Comparison of ENCODE assay signal across 8 mouse cellular contexts in genomic region chr14:99298385-99299021, GRCm38 (mm10). TPM values are rescaled to one million over a fixed set of nuclear protein-coding genes. Genes with fewer than 3 reads are reported as not detected.
DNase-seq lines count a peak whose midpoint lies in the region; ATAC-seq and TF ChIP-seq lines count a peak whose summit lies in the region.

TSS of gene Klf5 (plus strand) at chr14:99298691.

- no peaks in the 10 kb centered on the region for H3K36me3 ChIP-seq in hindbrain, embryonic 12.5 days
- H3K36me3 ChIP-seq in lung, postnatal 0 days (ENCODE audit: insufficient read depth, low read length), result no peaks in the 10 kb centered on the region

- H3K4me3 ChIP-seq in hindbrain, embryonic 12.5 days, result peak within 1 kb of the TSS; percentile 67
- H3K4me3 ChIP-seq in lung, postnatal 0 days (ENCODE audit: low read depth, low read length), result peak within 1 kb of the TSS; percentile 78

- H3K27me3 ChIP-seq in hindbrain, embryonic 12.5 days, result peaks cover 31% of the 10 kb centered on the region
- H3K27me3 ChIP-seq in lung, postnatal 0 days (replicated peaks; ENCODE audit: insufficient read depth, low read length), result no peaks in the 10 kb centered on the region

- peak; percentile 99 for DNase-seq in R1 (ENCODE audit: low read depth, low spot score)
- peak; percentile 93 to 95 for DNase-seq in cerebellum, postnatal 14 days
- DNase-seq in frontal cortex, postnatal 14 days (ENCODE audit: low spot score in 2 of 2), result peak; percentile 88
- DNase-seq in layer of hippocampus, postnatal 10 days (ENCODE audit: low spot score in 2 of 2), result peak; percentile 87 to 92
- DNase-seq in lung, postnatal 0 days (ENCODE audit: low spot score), result peak; percentile 98
- peak; percentile 90 for DNase-seq in ovary, postnatal 14 days (ENCODE audit: low spot score)
- DNase-seq in thymus, postnatal 10 days (ENCODE audit: low spot score in 2 of 2), result peak; percentile 66 to 70

- H3K27ac ChIP-seq in hindbrain, embryonic 12.5 days, result no peak within 1 kb of the TSS
- H3K27ac ChIP-seq in lung, postnatal 0 days (ENCODE audit: low read length), result peak within 1 kb of the TSS; percentile 95

- TF ChIP-seq EP300 in lung, postnatal 0 days (IDR thresholded peaks at IDR 0.05), result no peak

- peak within 1 kb of the TSS; percentile 69 for H3K9ac ChIP-seq in hindbrain, embryonic 12.5 days
- H3K9ac ChIP-seq in lung, postnatal 0 days (replicated peaks; ENCODE audit: low read depth), result peak within 1 kb of the TSS; percentile 71

- ATAC-seq in hindbrain, embryonic 12.5 days (ENCODE audit: low FRiP score), result peak; percentile 98
- peak; percentile 97 for ATAC-seq in lung, postnatal 0 days

- H3K4me1 ChIP-seq in hindbrain, embryonic 12.5 days, result peaks cover 8% of the 10 kb centered on the region; the same call in 1 of the 2 replicates
- H3K4me1 ChIP-seq in lung, postnatal 0 days (ENCODE audit: insufficient read depth, low read depth, low read length), result peaks cover 4% of the 10 kb centered on the region; the same call in 1 of the 2 replicates

- H3K4me2 ChIP-seq in hindbrain, embryonic 12.5 days (replicated peaks), result peak within 1 kb of the TSS; percentile 96
- peak within 1 kb of the TSS; percentile 93 for H3K4me2 ChIP-seq in lung, postnatal 0 days (replicated peaks; ENCODE audit: low read depth, low read length)

- WGBS in hindbrain, embryonic 12.5 days, result under 1% methylated on average over 65 of the region's 67 CpGs
- 3% methylated on average over 43 of the region's 67 CpGs for WGBS in lung, postnatal 0 days

- TF ChIP-seq CTCF in lung, postnatal 0 days (IDR thresholded peaks at IDR 0.05), result no peak

- H3K9me3 ChIP-seq in hindbrain, embryonic 12.5 days (replicated peaks), result no peaks in the 10 kb centered on the region
- no peaks in the 10 kb centered on the region for H3K9me3 ChIP-seq in lung, postnatal 0 days (ENCODE audit: low read length)

RNA-seq across cellular contexts. Expression of gene Klf5, which starts in this region (rescaled TPM):
- 3.2 and 4.5 TPM in 2 replicates for polyA plus RNA-seq in hindbrain, embryonic 12.5 days (2016; fragmentation: Nextera tagmentation; extraction: Ambion mirVana)
- total RNA-seq in layer of hippocampus, postnatal 10 days (2021), result 1 to 10 TPM; 8.1 to 8.5 TPM
- 47.4 and 48.0 TPM in 2 replicates for polyA plus RNA-seq in lung, postnatal 0 days (2015; fragmentation: Nextera tagmentation; extraction: Ambion mirVana)
